In the genomic region with DNA sequence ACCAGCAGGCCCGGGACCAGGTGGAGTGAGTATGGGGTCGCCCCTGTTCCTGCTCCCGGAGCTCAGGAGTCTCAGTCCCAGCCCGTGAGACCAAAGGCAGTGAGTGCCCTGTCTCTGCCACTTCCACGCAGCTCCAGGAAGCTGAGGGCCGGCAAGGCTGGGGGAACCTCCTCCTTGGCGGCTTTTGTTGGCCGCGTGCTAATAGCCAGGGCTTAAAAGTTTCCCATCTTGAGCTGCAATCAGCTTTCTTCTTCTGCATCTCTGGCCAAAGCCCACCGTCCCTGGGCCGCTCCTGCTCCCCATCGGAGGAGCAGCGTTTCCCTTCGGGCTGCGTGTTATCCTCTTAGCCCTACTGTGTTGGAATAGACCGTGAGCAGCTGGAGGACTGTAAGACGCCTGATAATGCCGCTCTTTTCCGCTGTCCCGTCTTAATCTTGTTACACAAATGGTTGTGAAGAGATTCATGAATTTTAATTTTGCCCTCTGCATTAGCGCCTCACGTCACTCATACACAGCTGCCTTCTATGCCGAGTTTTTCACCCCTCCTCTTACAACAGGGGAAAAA, we compare ENCODE assay signal across 10 mouse cellular contexts.
DNase-seq lines count a peak whose midpoint lies in the region; ATAC-seq and TF ChIP-seq lines count a peak whose summit lies in the region.
"Had no signal": no experiment of that assay in that cellular context is flagged by ENCODE, and none has a peak within 500 bp of the region (broad histone marks: within the 10 kb centered on the region; RNA-seq: fewer than 3 reads in every experiment).

No protein-coding gene starts in this region.

- no peaks in the 10 kb centered on the region for H3K9me3 ChIP-seq in embryonic facial prominence, embryonic 14.5 days (ENCODE audit: control insufficient read depth, low read length)
- no peaks in the 10 kb centered on the region for H3K9me3 ChIP-seq in hindbrain, embryonic 10.5 days
- no peaks in the 10 kb centered on the region for H3K9me3 ChIP-seq in midbrain, postnatal 0 days (ENCODE audit: low read length)
- H3K9me3 ChIP-seq: liver, embryonic 15.5 days had no signal

- WGBS in embryonic facial prominence, embryonic 14.5 days = 3% methylated on average over 17 of the region's 23 CpGs
- WGBS in hindbrain, embryonic 10.5 days = 4% methylated on average over 23 of the region's 23 CpGs
- 4% methylated on average over 23 of the region's 23 CpGs for WGBS in midbrain, postnatal 0 days

- no peak for DNase-seq in layer of hippocampus, adult 2 months (ENCODE audit: low spot score in 2 of 2)
- no peak for DNase-seq in layer of hippocampus, postnatal 36 days
- peak; percentile 20 for DNase-seq in embryonic facial prominence, embryonic 14.5 days (ENCODE audit: low spot score)
- peak; percentile 49 for DNase-seq in hindbrain, embryonic 10.5 days (ENCODE audit: low spot score)
- peak; percentile 10 for DNase-seq in midbrain, postnatal 0 days (ENCODE audit: low spot score)
- DNase-seq in cerebellum, adult 9-11 months = no peak
- no peak for DNase-seq in ovary, postnatal 10 days (ENCODE audit: low spot score)
- no peak for DNase-seq in frontal cortex, postnatal 25 days (ENCODE audit: low spot score in 2 of 2)
- DNase-seq: right cerebral cortex, adult 18-20 months had no signal

- peak overlapping the region; percentile 35 for H3K4me2 ChIP-seq in embryonic facial prominence, embryonic 14.5 days (ENCODE audit: low read depth, low read length)
- H3K4me2 ChIP-seq in midbrain, postnatal 0 days (ENCODE audit: low read depth, low read length, poor library complexity, severe bottlenecking) = peak overlapping the region; percentile 7
- H3K4me2 ChIP-seq: liver, embryonic 15.5 days had no signal

- no peak for TF ChIP-seq CTCF in layer of hippocampus, adult 2 months (conservative IDR thresholded peaks at IDR 0.05)
- no peak for TF ChIP-seq CTCF in midbrain, postnatal 0 days (IDR thresholded peaks at IDR 0.05)

- H3K27ac ChIP-seq in layer of hippocampus, adult 2 months = no peak overlapping the region
- no peak overlapping the region for H3K27ac ChIP-seq in embryonic facial prominence, embryonic 14.5 days (replicated peaks; ENCODE audit: low read depth, low read length)
- H3K27ac ChIP-seq in hindbrain, embryonic 10.5 days = no peak overlapping the region
- no peak overlapping the region for H3K27ac ChIP-seq in midbrain, postnatal 0 days (ENCODE audit: low read depth, low read length)
- H3K27ac ChIP-seq: liver, embryonic 15.5 days had no signal

- peak overlapping the region; percentile 23 for H3K4me3 ChIP-seq in layer of hippocampus, adult 2 months
- peak overlapping the region; percentile 7 for H3K4me3 ChIP-seq in embryonic facial prominence, embryonic 14.5 days (ENCODE audit: low read depth, low read length)
- H3K4me3 ChIP-seq in hindbrain, embryonic 10.5 days = peak overlapping the region; percentile 29
- H3K4me3 ChIP-seq in midbrain, postnatal 0 days (ENCODE audit: low read depth, low read length) = peak overlapping the region; percentile 0; the same call in 1 of the 2 replicates
- H3K4me3 ChIP-seq: liver, embryonic 15.5 days had no signal

- H3K36me3 ChIP-seq in embryonic facial prominence, embryonic 14.5 days (ENCODE audit: control insufficient read depth, insufficient read depth, low read length) = no peaks in the 10 kb centered on the region
- no peaks in the 10 kb centered on the region for H3K36me3 ChIP-seq in hindbrain, embryonic 10.5 days
- H3K36me3 ChIP-seq in midbrain, postnatal 0 days (ENCODE audit: insufficient read depth, low read length) = no peaks in the 10 kb centered on the region
- H3K36me3 ChIP-seq: liver, embryonic 15.5 days had no signal

- H3K9ac ChIP-seq in embryonic facial prominence, embryonic 14.5 days (ENCODE audit: low read depth, low read length) = no peak overlapping the region
- no peak overlapping the region for H3K9ac ChIP-seq in midbrain, postnatal 0 days (replicated peaks; ENCODE audit: low read length, poor library complexity, severe bottlenecking)
- H3K9ac ChIP-seq: liver, embryonic 15.5 days had no signal

- H3K4me1 ChIP-seq in embryonic facial prominence, embryonic 14.5 days (ENCODE audit: control insufficient read depth, insufficient read depth, low read length) = no peaks in the 10 kb centered on the region
- H3K4me1 ChIP-seq in hindbrain, embryonic 10.5 days (replicated peaks) = peaks cover 21% of the 10 kb centered on the region
- H3K4me1 ChIP-seq in midbrain, postnatal 0 days (ENCODE audit: insufficient read depth, low read length) = no peaks in the 10 kb centered on the region
- H3K4me1 ChIP-seq: liver, embryonic 15.5 days had no signal

- peaks cover 64% of the 10 kb centered on the region for H3K27me3 ChIP-seq in embryonic facial prominence, embryonic 14.5 days (replicated peaks; ENCODE audit: control insufficient read depth, insufficient read depth, low read length)
- H3K27me3 ChIP-seq in hindbrain, embryonic 10.5 days (ENCODE audit: insufficient read depth, poor library complexity, severe bottlenecking) = peaks cover 100% of the 10 kb centered on the region
- peaks cover 72% of the 10 kb centered on the region for H3K27me3 ChIP-seq in midbrain, postnatal 0 days (ENCODE audit: insufficient read depth, low read length)

- no peak for ATAC-seq in embryonic facial prominence, embryonic 14.5 days (ENCODE audit: low read depth)
- no peak for ATAC-seq in midbrain, postnatal 0 days (ENCODE audit: low FRiP score)

Comparison
In these comparisons a context has a peak if more than half of its experiments do, and no peak if none do; other contexts are left out.
1. DNase-seq: peak in embryonic facial prominence, embryonic 14.5 days (single experiment), hindbrain, embryonic 10.5 days (single experiment) and midbrain, postnatal 0 days (single experiment); none in layer of hippocampus, adult 2 months (0 of 2), layer of hippocampus, postnatal 36 days (0 of 2), cerebellum, adult 9-11 months (single experiment), ovary, postnatal 10 days (single experiment) and frontal cortex, postnatal 25 days (0 of 2).
2. Peak in every context shown above with its lines, with median percentiles within 50 percentile points of each other: H3K4me3 ChIP-seq.